Mouse (Mus musculus): ENCODE data around the gene 4930407I10Rik.

DNA sequence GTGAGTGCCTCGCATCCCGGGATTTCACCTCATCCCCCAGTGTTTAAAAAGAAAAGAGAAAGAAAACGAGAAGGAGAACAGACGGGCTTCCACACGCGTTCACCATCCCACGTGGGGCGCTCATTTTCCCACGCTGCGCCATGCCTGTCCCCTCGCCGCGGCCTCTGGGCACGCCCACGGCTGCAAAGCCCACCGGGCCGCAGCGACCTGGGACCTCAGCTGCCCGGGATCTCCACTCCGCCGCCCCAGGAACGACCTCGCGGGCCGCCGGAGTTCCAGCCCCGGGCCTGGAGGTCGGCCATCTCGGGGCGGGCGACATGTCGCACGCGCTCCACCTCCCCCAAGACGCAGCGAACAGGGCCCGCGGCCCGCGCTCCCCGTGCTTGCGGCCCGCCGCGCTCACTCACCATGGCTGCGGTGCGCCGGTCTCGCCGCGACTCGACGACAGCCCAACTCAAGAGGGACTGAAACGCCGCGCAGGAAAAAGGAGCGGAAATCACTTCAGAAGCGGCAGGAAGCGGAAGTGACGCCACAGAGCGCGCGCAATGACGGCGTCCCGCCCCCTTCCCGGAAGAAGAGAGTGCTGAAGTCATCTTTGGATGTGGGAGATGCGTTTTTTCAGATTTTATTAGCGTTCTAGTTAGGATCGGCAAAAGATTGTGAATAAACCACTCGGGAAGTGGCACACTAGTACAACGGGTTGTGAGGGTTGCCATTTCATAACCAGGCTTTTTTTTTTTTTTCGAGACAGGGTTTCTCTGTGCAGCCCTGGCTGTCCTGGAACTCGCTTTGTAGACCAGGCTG is 11.7 kb upstream of the 4930407I10Rik start, which contains the start of gene Snu13:
- TF ChIP-seq CTCF (IDR thresholded peaks at IDR 0.05; ENCODE audit: control insufficient read depth, insufficient read depth, low read length) (no peak), POLR2A (IDR thresholded peaks at IDR 0.05; ENCODE audit: borderline replicate concordance, control insufficient read depth, low read depth, low read length) (peak; percentile 69; the same call in 1 of the 2 replicates)

All from bone marrow, adult 2 months (tissue).